Mouse (Mus musculus) thymus, adult 2 months (tissue): ENCODE data around the gene Nrg4.

Source experiments
- CTCF ChIP-seq: fragments of 200-500 bp; IDR thresholded peaks from 2 replicates; pipeline ENCODE4 v1.5.1; 2012; ENCODE audit warnings: mild to moderate bottlenecking, control low read depth, low read length, moderate library complexity, borderline replicate concordance; ENCODE audit not compliant: control insufficient read depth, poor library complexity, insufficient read depth; ENCODE audit errors: extremely low read depth
- POLR2A ChIP-seq: fragments of 200-500 bp; IDR thresholded peaks from 2 replicates; pipeline ENCODE4 v1.6.1; 2012; ENCODE audit warnings: mild to moderate bottlenecking, low read length, control low read depth, moderate library complexity; ENCODE audit not compliant: control insufficient read depth, poor library complexity, insufficient read depth; ENCODE audit errors: extremely low read depth

GRCm38 (mm10) chr9:55215056-55215455 is 111.6 kb downstream of the Nrg4 start:
- no peak for TF ChIP-seq CTCF
- TF ChIP-seq POLR2A: no peak
